Mouse (Mus musculus) c-Kit-positive CD71-positive TER-119-negative erythroid progenitor cells, embryonic 14.5 days (primary cell): ENCODE measurements around the gene Txnip.
A peak's percentile ranks its signal among the peaks of the same experiment; 100 is the strongest.
"Not testable (repeated sequence)": the region's sequence is repeated elsewhere in the genome, so short reads cannot be mapped to it uniquely, and the experiment has no call there.

Source experiments
- DNase-seq: peaks from one replicate; pipeline ENCODE4 v3.0.0-alpha.2; 2013; ENCODE audit warnings: low read depth

Gene Txnip

DNA sequence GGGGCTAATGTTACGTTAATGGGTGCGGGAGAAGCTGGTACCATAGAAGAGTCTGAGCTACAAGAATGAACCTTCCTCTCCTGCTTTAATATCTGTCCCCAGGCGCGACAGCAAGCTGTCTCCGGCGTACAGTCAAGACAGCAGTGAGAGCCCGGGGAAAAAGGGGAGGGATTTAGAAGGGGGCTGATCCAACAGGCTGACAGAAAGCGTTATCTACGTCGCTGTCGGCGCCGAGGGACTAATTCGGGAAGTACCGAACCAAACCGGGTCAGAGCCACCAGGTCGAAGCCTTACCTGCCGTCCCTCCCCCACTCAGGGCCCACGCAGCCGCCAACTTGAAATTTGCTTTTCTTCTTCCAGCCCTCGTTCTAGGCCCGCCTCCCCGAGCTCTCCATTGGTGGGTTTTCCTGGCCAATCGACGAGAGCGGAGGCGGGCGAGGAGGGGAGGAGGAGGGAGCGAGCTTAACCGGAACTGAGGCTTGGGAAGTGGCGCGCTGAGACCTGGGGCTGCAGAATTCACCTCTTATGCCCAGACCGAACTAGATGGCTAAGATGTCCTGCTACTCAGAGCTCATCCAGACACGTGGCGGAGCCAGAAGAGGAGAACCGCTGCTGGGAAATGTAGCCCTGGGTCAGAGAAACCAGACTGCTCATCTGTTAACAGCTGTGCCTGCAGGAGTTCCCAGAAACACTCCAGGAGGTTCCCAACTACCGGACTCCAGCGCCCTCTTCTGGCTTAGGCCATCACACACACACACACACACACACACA lies 36.2 kb downstream of the Txnip start, which contains the start of gene Polr3gl:
Gene Polr3gl (minus strand): TSS at position 392 of the 771 bp plus-strand sequence.
- peak; percentile 94 for DNase-seq

DNA sequence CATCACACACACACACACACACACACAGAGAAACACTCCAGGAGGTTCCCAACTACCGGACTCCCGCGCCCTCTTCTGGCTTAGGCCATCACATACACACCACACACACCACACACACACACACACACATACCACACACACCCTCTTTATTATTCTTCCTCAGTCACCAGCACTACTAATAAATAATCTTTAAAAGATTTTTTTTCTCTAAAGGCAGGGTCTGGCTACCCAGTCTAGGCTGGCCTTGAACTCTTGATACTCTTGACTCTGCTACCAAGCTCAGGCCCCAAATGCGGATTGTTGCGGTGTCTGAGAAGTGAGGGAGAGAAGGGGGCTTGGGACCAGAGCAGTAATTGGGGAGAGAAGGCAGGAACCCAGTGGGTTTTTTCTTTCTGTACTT lies 37.1 kb downstream of the Txnip start:
- DNase-seq, result no peak

DNA sequence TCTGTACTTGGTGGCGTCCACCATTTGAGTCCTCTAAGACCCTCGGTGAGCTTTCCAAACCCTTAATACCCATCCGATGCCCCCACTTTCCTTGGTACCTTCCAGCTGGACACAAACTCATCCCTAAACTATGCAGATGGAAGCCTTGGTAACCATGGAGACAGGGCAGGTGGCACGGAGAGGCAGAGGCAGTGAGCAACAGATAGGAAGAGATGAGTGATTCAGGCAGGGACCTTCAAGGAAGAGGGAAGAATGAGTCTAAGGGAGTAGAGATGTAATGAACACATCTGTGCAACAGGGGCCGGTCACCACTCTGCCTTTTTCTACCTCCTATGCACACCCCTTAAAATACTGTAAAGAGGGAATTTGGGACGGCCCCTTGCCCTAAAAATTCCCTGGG lies 37.9 kb downstream of the Txnip start:
- no peak for DNase-seq

DNA sequence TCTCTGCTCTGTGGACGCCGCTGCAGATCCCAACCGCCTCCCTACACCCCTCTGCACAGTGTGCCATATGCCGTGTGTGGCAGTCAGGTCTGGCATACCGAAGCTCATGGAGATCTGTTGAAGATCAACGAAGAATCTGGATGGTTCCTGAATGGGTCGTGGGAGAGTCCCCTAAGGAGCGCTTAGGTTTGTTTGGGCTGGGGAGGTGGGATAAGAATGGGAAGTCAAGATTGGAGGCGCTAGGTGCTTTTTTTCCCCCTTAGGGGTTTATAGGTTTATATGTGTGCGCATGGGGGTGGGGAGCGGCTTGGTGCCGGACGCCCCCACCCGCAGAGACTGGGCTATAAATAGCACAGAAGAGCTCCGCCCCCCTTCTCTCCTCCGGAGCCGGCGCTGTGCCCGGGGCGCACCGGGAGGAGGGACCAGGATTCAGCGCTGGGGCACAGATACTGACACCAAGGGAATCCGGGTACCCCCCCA lies 38.5 kb downstream of the Txnip start, which contains the start of gene Ankrd34a:
Gene Ankrd34a (plus strand): TSS at position 409 of the 480 bp plus-strand sequence.
- DNase-seq, result no peak

DNA sequence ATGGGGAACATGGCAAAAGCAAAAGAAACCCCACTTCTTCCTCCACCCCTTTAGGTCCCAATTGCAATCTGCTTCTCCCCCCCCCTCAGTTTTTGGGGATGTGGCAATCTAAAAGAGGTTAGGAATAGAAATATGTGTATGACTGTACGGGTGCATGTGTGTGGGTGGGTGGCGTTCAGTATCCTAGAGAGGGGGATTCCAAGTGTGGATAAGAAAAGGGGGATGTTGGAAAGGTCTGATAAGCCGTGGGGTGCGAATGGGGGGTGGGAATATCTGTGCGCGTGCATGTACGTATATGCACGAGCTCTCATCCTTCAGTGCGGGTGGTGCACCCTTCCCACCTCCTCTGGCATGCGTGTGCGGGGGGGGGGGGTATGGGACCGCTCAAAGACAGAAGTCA lies 39.1 kb downstream of the Txnip start:
- no peak for DNase-seq

DNA sequence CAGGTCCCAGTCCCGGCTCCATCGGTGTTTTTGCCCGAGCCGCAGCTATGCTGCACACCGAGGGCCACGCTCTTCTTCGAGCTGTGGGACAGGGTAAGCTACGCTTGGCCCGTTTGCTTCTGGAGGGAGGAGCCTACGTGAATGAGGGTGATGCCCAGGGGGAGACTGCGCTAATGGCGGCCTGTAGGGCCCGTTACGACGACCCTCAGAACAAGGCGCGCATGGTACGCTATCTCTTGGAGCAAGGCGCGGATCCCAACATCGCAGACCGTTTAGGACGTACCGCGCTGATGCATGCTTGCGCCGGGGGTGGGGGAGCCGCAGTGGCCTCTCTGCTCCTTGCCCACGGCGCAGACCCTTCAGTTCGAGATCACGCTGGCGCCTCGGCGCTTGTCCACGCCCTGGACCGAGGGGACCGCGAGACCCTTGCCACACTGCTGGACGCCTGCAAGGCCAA lies 39.7 kb downstream of the Txnip start:
- no peak for DNase-seq

DNA sequence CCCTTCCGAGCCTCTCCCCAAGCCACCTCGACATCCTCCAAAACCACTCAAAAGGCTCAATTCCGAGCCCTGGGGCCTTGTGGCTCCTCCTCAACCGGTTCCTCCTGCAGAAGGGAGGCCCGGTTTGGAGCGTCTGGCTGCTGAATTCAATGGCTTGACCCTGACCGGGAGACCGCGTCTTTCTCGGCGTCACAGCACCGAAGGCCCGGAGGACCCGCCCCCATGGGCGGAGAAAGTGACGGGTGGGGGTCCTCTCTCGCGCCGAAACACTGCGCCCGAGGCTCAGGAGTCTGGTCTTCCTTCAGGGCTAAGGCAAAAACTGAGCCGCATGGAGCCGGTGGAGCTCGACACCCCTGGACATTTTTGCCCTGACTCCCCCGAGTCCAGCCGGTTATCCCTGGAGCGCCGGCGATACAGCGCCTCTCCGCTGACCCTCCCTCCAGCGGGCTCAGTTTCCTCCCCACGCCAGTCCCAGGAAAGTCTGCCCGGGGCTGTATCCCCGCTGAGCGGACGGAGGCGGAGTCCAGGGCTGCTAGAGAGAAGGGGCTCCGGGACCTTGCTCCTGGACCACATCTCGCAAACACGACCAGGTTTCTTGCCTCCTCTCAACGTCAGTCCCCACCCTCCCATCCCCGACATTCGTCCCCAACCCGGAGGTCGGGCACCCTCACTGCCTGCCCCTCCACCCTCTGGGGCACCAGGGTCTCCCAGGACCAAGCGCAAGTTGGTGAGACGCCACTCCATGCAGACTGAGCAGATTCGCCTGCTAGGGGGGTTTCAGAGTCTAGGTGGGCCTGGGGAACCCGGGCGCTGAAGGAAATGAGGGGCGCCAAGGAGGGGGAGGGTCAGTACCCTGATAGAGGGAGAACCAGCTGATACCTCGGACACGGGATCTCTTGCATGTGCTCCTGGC lies 40.7 kb downstream of the Txnip start:
- no peak for DNase-seq

DNA sequence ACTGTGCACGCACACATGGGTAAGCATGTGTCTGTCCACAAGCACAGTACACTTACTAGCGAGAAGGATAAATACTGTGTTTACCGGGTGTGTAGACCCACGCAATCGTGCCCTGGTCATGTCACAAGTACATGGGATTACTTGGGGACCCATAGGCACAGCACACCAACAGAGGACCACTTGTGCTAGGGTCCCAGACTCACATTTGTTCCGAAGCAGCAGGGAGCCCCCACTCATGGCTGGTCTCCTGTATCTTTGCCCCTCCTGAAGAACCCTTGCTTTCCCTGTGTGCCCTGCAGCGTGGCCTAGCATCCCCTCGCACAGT lies 41.3 kb downstream of the Txnip start:
- DNase-seq, result no peak

DNA sequence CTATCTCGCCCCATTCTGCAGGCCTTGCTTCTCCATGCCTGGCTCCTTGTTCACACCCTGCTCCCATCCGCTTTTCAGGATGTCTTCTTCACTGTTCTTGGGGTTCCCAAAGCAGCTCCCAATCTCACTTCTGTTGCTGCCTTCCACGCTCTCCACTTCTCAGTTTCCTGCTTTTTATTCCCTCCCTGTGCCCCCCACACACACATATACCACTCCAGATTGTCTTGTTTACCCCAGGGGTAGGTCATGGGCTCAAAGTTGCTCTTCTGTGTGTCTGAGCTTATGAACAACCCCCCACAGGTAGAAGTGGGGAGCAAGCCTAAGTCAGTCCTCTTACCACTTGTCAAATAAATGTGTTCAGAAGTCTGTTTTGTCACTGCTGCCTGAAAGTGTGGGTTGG lies 41.7 kb downstream of the Txnip start:
- DNase-seq, result no peak

DNA sequence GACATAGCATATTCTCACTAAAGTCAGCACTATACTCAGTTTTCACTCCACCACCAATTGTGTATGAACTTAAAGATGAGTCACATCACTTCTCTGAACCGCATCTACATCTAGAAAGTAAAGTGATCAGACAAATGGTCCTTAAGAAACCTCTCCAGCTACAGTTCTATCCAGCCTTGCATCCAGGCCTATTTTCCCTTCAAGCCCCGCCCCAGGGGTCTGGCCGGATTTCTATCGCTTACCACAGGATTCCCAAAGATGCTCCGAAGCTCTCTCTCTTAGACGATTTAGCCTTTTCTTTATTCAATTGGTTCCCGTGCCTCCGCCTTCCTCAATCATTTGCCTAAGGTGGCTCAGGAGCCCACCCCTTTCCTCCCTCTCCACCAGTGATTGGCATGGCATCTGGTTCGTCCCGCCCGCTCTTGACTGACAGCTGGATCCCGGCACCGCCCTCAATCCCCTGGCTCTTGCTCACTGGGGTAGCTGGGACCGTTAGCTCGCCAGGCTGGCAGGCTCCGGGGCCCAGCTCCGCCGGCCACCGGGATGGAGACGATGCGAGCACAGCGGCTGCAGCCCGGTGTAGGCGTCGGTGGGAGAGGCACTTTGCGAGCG lies 43.0 kb downstream of the Txnip start, which contains the start of gene Lix1l:
Gene Lix1l (plus strand): TSS at position 511 of the 612 bp plus-strand sequence.
- DNase-seq, result peak; percentile 85

DNA sequence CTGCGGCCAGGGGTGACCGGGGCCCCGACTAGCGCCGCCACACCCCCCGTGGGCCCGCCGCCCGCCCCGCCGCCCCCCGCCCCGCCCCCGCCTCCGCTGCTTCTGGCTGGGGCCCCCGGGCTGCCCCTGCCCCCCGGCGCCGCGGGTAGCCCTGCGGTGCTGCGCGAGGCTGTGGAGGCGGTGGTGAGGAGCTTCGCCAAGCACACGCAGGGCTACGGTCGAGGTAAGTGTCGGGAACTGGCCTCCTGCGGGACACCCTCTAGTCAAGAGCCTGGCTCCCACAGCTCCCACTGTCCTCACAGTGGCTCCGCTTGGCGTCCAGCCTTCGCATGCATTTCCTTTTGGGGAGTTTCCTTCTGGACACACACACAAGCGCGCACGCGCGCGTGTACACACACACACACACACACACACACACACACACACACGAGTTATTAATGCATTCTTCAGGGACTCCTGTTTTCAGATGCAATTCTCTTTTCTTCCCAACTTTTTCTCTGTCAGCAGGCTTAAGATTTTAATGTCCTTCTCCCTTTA lies 43.6 kb downstream of the Txnip start:
- DNase-seq, result no peak

DNA sequence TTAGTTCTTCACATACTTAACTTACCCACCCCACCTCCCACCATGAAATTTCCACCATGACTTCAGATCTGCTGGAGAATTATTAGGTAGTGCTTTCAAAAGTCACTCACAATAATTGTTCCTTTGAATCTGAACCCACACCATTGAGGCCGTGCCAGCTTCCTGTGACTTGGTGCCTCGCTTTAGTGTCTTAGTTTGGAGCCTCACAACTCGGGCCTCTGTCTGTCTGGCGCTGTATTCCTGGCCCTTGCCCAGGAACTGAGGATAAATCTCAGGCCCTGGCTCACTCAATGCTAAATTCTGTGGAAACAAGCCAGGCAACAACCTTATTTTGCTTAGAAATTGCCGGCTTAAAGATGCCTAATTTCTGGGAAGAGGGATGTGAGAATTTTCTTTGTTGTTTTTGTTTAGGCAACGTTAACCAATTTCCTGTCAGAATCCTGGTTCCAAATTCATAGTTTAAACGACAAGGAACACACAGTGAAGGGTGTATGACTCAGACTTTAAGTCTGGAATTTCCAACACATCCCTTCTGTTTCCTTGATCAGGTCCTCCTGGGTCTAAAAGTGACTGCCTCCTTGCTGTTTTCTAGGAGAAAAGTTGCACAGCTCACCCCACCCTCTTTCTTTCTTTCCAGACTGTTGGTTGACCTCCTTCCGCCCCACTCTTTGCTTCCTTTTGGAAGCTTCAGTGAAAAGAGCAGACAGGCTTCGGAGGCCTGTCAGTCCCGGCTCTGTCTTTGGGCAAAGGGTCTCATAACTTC lies 44.4 kb downstream of the Txnip start:
- no peak for DNase-seq

DNA sequence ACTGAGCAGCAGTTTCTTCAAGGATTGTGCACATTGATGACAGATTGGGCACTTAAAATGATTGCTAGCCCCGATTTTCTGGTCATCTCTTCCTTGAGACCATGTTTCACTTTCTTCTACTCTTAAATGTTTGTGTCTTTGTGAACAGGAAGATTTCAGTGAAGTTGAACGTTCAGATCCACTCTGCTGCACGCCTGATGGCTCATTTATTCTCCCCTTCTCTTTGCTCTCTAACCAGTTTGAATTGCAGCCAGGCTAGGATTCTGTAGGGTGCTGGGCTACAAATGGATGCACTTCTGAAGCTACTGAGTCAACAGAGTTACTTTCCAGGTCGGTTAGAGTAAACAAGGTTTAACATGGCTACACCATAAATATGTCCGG lies 44.9 kb downstream of the Txnip start:
- no peak for DNase-seq

DNA sequence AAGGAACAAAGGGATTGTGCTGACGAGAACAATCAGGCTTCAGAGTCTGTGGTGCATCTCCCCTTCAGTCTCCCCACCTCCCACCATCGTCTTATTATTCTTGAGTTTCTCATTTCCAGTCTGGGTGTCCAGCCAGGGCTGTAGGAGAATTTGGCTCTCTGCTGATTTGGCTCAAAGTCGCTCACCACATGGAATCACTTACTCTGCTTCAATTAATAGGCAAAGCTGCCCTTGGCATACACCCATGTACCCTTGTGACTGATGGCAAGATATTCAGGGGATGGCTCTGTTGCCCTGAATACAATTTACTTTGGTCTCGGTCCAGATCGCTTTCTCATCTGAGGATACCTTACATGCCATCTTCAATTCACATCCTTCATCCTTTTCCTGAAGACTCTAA lies 45.6 kb downstream of the Txnip start:
- no peak for DNase-seq

DNA sequence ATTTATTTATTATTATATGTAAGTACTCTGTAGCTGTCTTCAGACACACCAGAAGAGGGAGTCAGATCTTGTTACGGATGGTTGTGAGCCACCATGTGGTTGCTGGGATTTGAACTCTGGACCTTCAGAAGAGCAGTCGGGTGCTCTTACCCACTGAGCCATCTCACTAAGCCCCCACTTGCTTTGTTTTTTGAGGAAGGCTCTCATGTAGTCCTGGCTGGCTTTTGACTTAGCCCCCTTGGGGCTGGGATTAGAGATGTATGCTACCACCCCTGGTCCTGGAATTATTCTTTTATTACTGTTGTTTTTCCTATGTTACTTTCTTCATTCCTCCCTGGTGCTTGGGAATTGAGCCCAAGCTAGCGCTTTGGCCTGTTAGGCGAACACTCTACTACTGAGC lies 48.2 kb downstream of the Txnip start:
- DNase-seq, result not testable (repeated sequence)

DNA sequence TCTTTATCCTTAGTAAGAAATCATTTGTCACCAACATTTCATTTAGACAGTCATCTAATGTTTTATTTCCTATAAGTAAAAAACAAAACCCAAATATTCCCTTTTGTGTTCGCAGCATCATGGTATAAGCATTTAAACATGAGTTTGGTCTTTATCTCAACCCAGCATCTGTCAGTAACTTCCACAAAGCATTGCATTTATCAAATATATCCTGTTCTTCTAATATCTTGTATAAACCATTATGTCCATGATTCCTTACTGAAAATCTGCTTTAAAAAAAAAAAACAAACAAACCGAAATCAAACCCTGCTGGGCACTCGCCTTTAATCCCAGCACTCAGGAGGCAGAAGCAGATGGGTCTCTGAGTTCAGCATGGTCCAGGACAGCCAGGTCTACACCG lies 48.9 kb downstream of the Txnip start:
- no peak for DNase-seq
